Mouse (Mus musculus) small intestine, adult 2 months (tissue): ENCODE results near the gene Sppl3.

Experiments
- CTCF ChIP-seq: fragments of 200-500 bp; IDR thresholded peaks from 2 replicates; pipeline ENCODE4 v1.5.1; 2012; ENCODE audit warnings: low read depth, mild to moderate bottlenecking, control low read depth, inconsistent platforms, low read length, moderate library complexity, mixed read lengths; ENCODE audit not compliant: insufficient replicate concordance, insufficient read length; ENCODE audit errors: extremely low read depth
- POLR2A ChIP-seq: fragments of 200-500 bp; IDR thresholded peaks from 2 replicates; pipeline ENCODE4 v1.6.1; 2012; ENCODE audit warnings: low read depth, mild to moderate bottlenecking, control low read depth, inconsistent platforms, low read length, moderate library complexity

DNA sequence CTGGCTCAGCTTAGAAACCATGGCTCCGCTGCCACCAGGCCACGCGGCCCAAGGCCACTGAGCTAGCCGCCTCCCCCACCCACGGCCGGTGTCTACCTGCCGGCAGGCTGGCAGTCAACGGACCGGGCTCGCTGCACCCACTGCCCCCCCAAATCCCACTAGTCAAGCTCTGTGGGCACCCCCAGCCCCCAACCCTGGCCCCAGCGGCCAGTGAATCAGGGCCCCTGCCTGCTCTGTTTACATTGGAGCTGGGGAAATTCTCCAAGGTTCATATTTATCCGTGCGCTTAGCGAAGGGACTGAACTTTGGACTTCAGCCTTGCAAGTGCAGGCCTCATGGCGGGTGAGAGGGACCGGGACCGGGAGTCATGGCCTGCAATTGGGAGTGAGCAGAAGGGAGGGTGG is 40.1 kb upstream of the Sppl3 start, which contains the start of gene Hnf1a:
- TF ChIP-seq CTCF: no peak
- TF ChIP-seq POLR2A: no peak
